Mouse (Mus musculus): Measurements from ENCODE around the gene Iqschfp.

GRCm38 (mm10) chr3:68012342-68012741 lies 120.3 kb downstream of the Iqschfp start:
- TF ChIP-seq CTCF (IDR thresholded peaks at IDR 0.05; ENCODE audit: low read depth, low read length) (no peak), POLR2A (IDR thresholded peaks at IDR 0.05; ENCODE audit: extremely low read depth, insufficient read depth, low read length) (no peak)
